In the genomic region with DNA sequence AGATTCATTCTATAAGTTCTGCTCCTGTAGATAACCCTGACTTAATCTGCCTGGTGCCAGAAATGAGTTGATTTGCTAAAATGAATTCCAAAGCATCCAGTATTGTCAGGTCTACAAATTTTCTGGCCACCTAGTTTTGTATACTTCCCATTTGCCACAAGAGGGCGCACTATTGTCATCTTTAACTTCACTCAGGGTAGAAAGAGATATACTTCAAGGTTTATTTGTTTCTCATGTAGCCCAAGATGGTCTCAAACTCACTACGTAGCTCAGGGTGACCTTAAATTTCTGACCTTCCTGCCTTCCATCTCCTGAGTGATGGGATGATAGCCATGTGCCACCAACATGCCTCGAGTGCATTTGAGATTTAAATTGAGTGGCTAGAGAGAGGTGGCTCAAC, we compare ENCODE assay signal across 8 mouse cellular contexts. TPM values are rescaled to one million over a fixed set of nuclear protein-coding genes. Genes with fewer than 3 reads are reported as not detected.
DNase-seq lines count a peak whose midpoint lies in the region; ATAC-seq lines count a peak whose summit lies in the region.

No protein-coding gene starts in this region.

- H3K27me3 ChIP-seq in limb, embryonic 11.5 days (ENCODE audit: control insufficient read depth, insufficient read depth, low read length), result no peaks in the 10 kb centered on the region
- no peaks in the 10 kb centered on the region for H3K27me3 ChIP-seq in limb, embryonic 10.5 days (ENCODE audit: low read depth, poor library complexity, severe bottlenecking)
- H3K27me3 ChIP-seq in forebrain, embryonic 13.5 days, result no peaks in the 10 kb centered on the region

- ATAC-seq in cerebellum, adult (ENCODE audit: insufficient number of reproducible peaks, low FRiP score, low TSS enrichment), result 0 out of 2 replicates have a peak, but pooled peaks have one; percentile 61
- ATAC-seq in limb, embryonic 11.5 days (ENCODE audit: insufficient number of reproducible peaks, low FRiP score, low TSS enrichment, low read depth), result no peak
- no peak for ATAC-seq in forebrain, embryonic 13.5 days

- no peaks in the 10 kb centered on the region for H3K9me3 ChIP-seq in limb, embryonic 11.5 days (ENCODE audit: control insufficient read depth, low read length)
- no peaks in the 10 kb centered on the region for H3K9me3 ChIP-seq in limb, embryonic 10.5 days (replicated peaks)
- no peaks in the 10 kb centered on the region for H3K9me3 ChIP-seq in forebrain, embryonic 13.5 days (replicated peaks)

- H3K9ac ChIP-seq in limb, embryonic 11.5 days (ENCODE audit: low read length), result no peak overlapping the region
- H3K9ac ChIP-seq in forebrain, embryonic 13.5 days, result no peak overlapping the region

- no peak overlapping the region for H3K4me3 ChIP-seq in limb, embryonic 11.5 days (ENCODE audit: low read depth, low read length)
- H3K4me3 ChIP-seq in limb, embryonic 10.5 days, result no peak overlapping the region
- no peak overlapping the region for H3K4me3 ChIP-seq in forebrain, embryonic 13.5 days

- WGBS in limb, embryonic 11.5 days, result 33% methylated on average over 3 of the region's 3 CpGs
- WGBS in limb, embryonic 10.5 days, result 38% methylated on average over 3 of the region's 3 CpGs
- 35% methylated on average over 3 of the region's 3 CpGs for WGBS in forebrain, embryonic 13.5 days

- H3K4me2 ChIP-seq in limb, embryonic 11.5 days (ENCODE audit: low read depth, severe bottlenecking), result no peak overlapping the region
- H3K4me2 ChIP-seq in forebrain, embryonic 13.5 days, result no peak overlapping the region

- no peaks in the 10 kb centered on the region; the same call in 1 of the 2 replicates for H3K4me1 ChIP-seq in limb, embryonic 11.5 days (ENCODE audit: control insufficient read depth, insufficient read depth, low read length)
- H3K4me1 ChIP-seq in limb, embryonic 10.5 days, result peaks cover 10% of the 10 kb centered on the region; the same call in 1 of the 2 replicates
- H3K4me1 ChIP-seq in forebrain, embryonic 13.5 days, result peaks cover 9% of the 10 kb centered on the region

- H3K27ac ChIP-seq in limb, embryonic 11.5 days (replicated peaks; ENCODE audit: low read depth, low read length), result no peak overlapping the region
- H3K27ac ChIP-seq in limb, embryonic 10.5 days, result no peak overlapping the region
- no peak overlapping the region for H3K27ac ChIP-seq in forebrain, embryonic 13.5 days

- no peak for DNase-seq in cerebellum, postnatal 4 days (ENCODE audit: low spot score in 2 of 2)
- peak; percentile 52 for DNase-seq in limb, embryonic 11.5 days (ENCODE audit: low spot score)
- DNase-seq in limb, embryonic 10.5 days (ENCODE audit: low spot score), result no peak
- DNase-seq in embryo, embryonic 10.5 days (ENCODE audit: low spot score), result peak; percentile 83
- DNase-seq in lung, postnatal 14 days, result peak; percentile 10
- no peak for DNase-seq in spleen, adult 12 weeks (ENCODE audit: low spot score)

- no peaks in the 10 kb centered on the region for H3K36me3 ChIP-seq in limb, embryonic 11.5 days (ENCODE audit: control insufficient read depth, insufficient read depth, low read length)
- H3K36me3 ChIP-seq in limb, embryonic 10.5 days, result no peaks in the 10 kb centered on the region
- H3K36me3 ChIP-seq in forebrain, embryonic 13.5 days (ENCODE audit: poor library complexity, severe bottlenecking), result no peaks in the 10 kb centered on the region

RNA-seq across cellular contexts. Expression of a gene that starts 16.4 kb away (rescaled TPM):
- 19.5 and 21.5 TPM in 2 replicates for polyA plus RNA-seq in limb, embryonic 11.5 days (2014; fragmentation: Nextera tagmentation; extraction: Ambion mirVana)
- polyA plus RNA-seq in limb, embryonic 10.5 days (2016; fragmentation: Nextera tagmentation; extraction: Ambion mirVana), result 12.6 and 20.4 TPM in 2 replicates
- polyA plus RNA-seq in forebrain, embryonic 13.5 days (2015; fragmentation: Nextera tagmentation; extraction: Ambion mirVana), result 4.1 and 4.5 TPM in 2 replicates

RNA-seq across cellular contexts. Expression of a gene that starts 38.2 kb away (rescaled TPM):
- polyA plus RNA-seq in limb, embryonic 11.5 days (2014; fragmentation: Nextera tagmentation; extraction: Ambion mirVana), result 94.9 and 103 TPM in 2 replicates
- polyA plus RNA-seq in limb, embryonic 10.5 days (2016; fragmentation: Nextera tagmentation; extraction: Ambion mirVana), result 110 and 113 TPM in 2 replicates
- 75.1 and 75.6 TPM in 2 replicates for polyA plus RNA-seq in forebrain, embryonic 13.5 days (2015; fragmentation: Nextera tagmentation; extraction: Ambion mirVana)

RNA-seq across cellular contexts. Expression of a gene that starts 49.5 kb away (rescaled TPM):
- polyA plus RNA-seq in limb, embryonic 11.5 days (2014; fragmentation: Nextera tagmentation; extraction: Ambion mirVana), result 165 and 176 TPM in 2 replicates
- 55.9 and 116 TPM in 2 replicates for polyA plus RNA-seq in limb, embryonic 10.5 days (2016; fragmentation: Nextera tagmentation; extraction: Ambion mirVana)
- polyA plus RNA-seq in forebrain, embryonic 13.5 days (2015; fragmentation: Nextera tagmentation; extraction: Ambion mirVana), result 40.8 and 46.5 TPM in 2 replicates

Comparison
In these comparisons a context has a peak if more than half of its experiments do, and no peak if none do; other contexts are left out.
1. DNase-seq: peak in limb, embryonic 11.5 days (single experiment), embryo, embryonic 10.5 days (single experiment) and lung, postnatal 14 days (single experiment); none in cerebellum, postnatal 4 days (0 of 2), limb, embryonic 10.5 days (single experiment) and spleen, adult 12 weeks (single experiment).